ENCODE assay signal across 11 mouse cellular contexts in the genomic region with DNA sequence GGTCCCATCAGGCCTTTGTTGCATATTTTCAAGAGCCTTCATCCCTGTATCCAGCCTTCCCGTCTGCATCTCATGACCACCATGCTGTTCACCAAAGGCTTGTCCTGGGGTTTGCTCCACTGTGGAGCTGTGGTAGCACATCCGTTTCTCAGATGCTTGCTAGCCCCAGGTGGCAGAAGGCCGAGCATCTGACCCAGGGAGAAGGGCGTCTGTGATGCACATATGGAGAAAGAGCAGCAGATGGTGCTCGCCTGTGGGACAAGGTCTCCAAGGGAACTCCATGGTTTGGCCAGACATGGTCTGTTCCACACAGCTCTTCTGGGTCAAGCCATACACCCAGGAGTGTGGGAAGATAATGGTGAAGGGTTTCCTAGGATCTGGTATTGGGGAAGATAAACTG.
A peak's percentile ranks its signal among the peaks of the same experiment; 100 is the strongest.
DNase-seq lines count a peak whose midpoint lies in the region.
"Had no signal": no experiment of that assay in that cellular context is flagged by ENCODE, and none has a peak within 500 bp of the region (broad histone marks: within the 10 kb centered on the region; RNA-seq: fewer than 3 reads in every experiment).

No protein-coding gene starts in this region.

- peak; percentile 88 for DNase-seq in cerebellum, adult 11 months
- peak; percentile 90 for DNase-seq in cerebellum, adult 18-20 months
- peak; percentile 95 for DNase-seq in cerebellum, adult 9-11 months
- DNase-seq in cerebellum, postnatal 36 days: peak; percentile 86 to 87
- no peak for DNase-seq in T-cell, adult 2 months (ENCODE audit: low spot score)
- no peak for DNase-seq in c-Kit-positive CD71-positive TER-119-positive erythroid progenitor cells, embryonic 14.5 days (ENCODE audit: low spot score)
- no peak for DNase-seq in kidney, adult 8-10 months
- DNase-seq: adrenal gland, postnatal 10 days; gastrocnemius, postnatal 10 days; heart, adult 18-20 months; kidney, adult 18-20 months had no signal

Comparison
In these comparisons a context has a peak if more than half of its experiments do, and no peak if none do; other contexts are left out.
1. DNase-seq: peak in cerebellum, adult 11 months (single experiment), cerebellum, adult 18-20 months (2 of 2), cerebellum, adult 9-11 months (single experiment) and cerebellum, postnatal 36 days (2 of 2); none in T-cell, adult 2 months (single experiment), c-Kit-positive CD71-positive TER-119-positive erythroid progenitor cells, embryonic 14.5 days (single experiment) and kidney, adult 8-10 months (0 of 2).